Mouse (Mus musculus): ENCODE data around the gene Tnnt2. TPM values are rescaled to one million over a fixed set of nuclear protein-coding genes. Genes with fewer than 3 reads are reported as not detected.

Gene Tnnt2
- polyA plus RNA-seq, 1 experiment from 2014 or later, result 3,947 TPM

GRCm38 (mm10) chr1:135865518-135866194 lies 29.5 kb downstream of the Tnnt2 start:
- H3K9me3 ChIP-seq (replicated peaks; ENCODE audit: control insufficient read depth, low read length), result no peaks in the 10 kb centered on the region
- WGBS (ENCODE audit: insufficient replicate concordance), result 39% methylated on average over 19 of the region's 19 CpGs
- ATAC-seq (replicated peaks; ENCODE audit: insufficient number of reproducible peaks, low FRiP score, low TSS enrichment), result no peak
- no peak overlapping the region for H3K27ac ChIP-seq (ENCODE audit: low read depth, low read length)
- H3K27me3 ChIP-seq (ENCODE audit: control insufficient read depth, insufficient read depth, low read length), result peaks cover 7% of the 10 kb centered on the region
- no peaks in the 10 kb centered on the region for H3K36me3 ChIP-seq (ENCODE audit: control insufficient read depth, insufficient read depth, low read length)
- H3K4me2 ChIP-seq, result no peak overlapping the region
- H3K4me3 ChIP-seq (ENCODE audit: low read depth, low read length), result no peak overlapping the region
- peaks cover 11% of the 10 kb centered on the region for H3K4me1 ChIP-seq (ENCODE audit: control insufficient read depth, insufficient read depth, low read length)
- H3K9ac ChIP-seq (ENCODE audit: low read depth, low read length), result no peak overlapping the region

DNA sequence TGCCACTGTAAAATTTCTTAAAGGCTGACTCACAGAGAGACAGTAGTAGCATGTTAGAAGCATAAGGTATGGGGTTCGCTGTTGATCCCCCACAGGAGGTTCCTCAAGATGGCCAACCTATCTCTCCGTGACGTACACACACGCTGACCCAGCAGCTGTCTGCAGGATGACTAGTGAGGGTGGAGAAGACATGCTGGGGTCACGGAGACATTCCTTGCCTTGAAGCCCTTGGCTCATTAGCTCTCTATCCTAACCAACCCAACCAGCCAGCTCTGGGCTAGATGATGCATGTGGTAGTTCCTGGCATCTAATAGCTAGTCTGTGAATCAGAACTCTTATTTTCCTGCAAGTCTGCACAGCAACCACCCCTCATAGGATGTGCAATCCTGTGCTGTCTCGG lies 32.4 kb downstream of the Tnnt2 start:
- Histone ChIP-seq H3K27ac (ENCODE audit: low read depth, low read length) (no peak overlapping the region), H3K9ac (ENCODE audit: low read depth, low read length) (no peak overlapping the region), H3K4me3 (ENCODE audit: low read depth, low read length) (no peak overlapping the region), H3K9me3 (replicated peaks; ENCODE audit: control insufficient read depth, low read length) (no peaks in the 10 kb centered on the region), H3K4me1 (ENCODE audit: control insufficient read depth, insufficient read depth, low read length) (no peaks in the 10 kb centered on the region), H3K4me2 (no peak overlapping the region), H3K36me3 (ENCODE audit: control insufficient read depth, insufficient read depth, low read length) (no peaks in the 10 kb centered on the region), H3K27me3 (ENCODE audit: control insufficient read depth, insufficient read depth, low read length) (peaks cover 11% of the 10 kb centered on the region)
- 84% methylated on average over 6 of the region's 6 CpGs for WGBS (ENCODE audit: insufficient replicate concordance)
- no peak for ATAC-seq (replicated peaks; ENCODE audit: insufficient number of reproducible peaks, low FRiP score, low TSS enrichment)

GRCm38 (mm10) chr1:135872991-135873390 lies 36.8 kb downstream of the Tnnt2 start:
- H3K4me2 ChIP-seq, result no peak overlapping the region
- WGBS (ENCODE audit: insufficient replicate concordance), result 68% methylated on average over 4 of the region's 4 CpGs
- no peak overlapping the region for H3K4me3 ChIP-seq (ENCODE audit: low read depth, low read length)
- no peak overlapping the region for H3K9ac ChIP-seq (ENCODE audit: low read depth, low read length)
- no peaks in the 10 kb centered on the region for H3K36me3 ChIP-seq (ENCODE audit: control insufficient read depth, insufficient read depth, low read length)
- H3K4me1 ChIP-seq (ENCODE audit: control insufficient read depth, insufficient read depth, low read length), result no peaks in the 10 kb centered on the region
- no peaks in the 10 kb centered on the region for H3K9me3 ChIP-seq (replicated peaks; ENCODE audit: control insufficient read depth, low read length)
- peaks cover 11% of the 10 kb centered on the region for H3K27me3 ChIP-seq (ENCODE audit: control insufficient read depth, insufficient read depth, low read length)
- ATAC-seq (replicated peaks; ENCODE audit: insufficient number of reproducible peaks, low FRiP score, low TSS enrichment), result no peak
- no peak overlapping the region for H3K27ac ChIP-seq (ENCODE audit: low read depth, low read length)

GRCm38 (mm10) chr1:135877248-135877647 lies 41.1 kb downstream of the Tnnt2 start:
- no peak for ATAC-seq (replicated peaks; ENCODE audit: insufficient number of reproducible peaks, low FRiP score, low TSS enrichment)
- Histone ChIP-seq H3K36me3 (ENCODE audit: control insufficient read depth, insufficient read depth, low read length) (no peaks in the 10 kb centered on the region), H3K9ac (ENCODE audit: low read depth, low read length) (no peak overlapping the region), H3K27ac (ENCODE audit: low read depth, low read length) (no peak overlapping the region), H3K9me3 (replicated peaks; ENCODE audit: control insufficient read depth, low read length) (no peaks in the 10 kb centered on the region), H3K27me3 (ENCODE audit: control insufficient read depth, insufficient read depth, low read length) (peaks cover 9% of the 10 kb centered on the region), H3K4me2 (no peak overlapping the region), H3K4me1 (ENCODE audit: control insufficient read depth, insufficient read depth, low read length) (no peaks in the 10 kb centered on the region), H3K4me3 (ENCODE audit: low read depth, low read length) (no peak overlapping the region)
- 72% methylated on average over 2 of the region's 2 CpGs for WGBS (ENCODE audit: insufficient replicate concordance)

GRCm38 (mm10) chr1:135882385-135883109 lies 46.4 kb downstream of the Tnnt2 start:
- H3K9ac ChIP-seq (ENCODE audit: low read depth, low read length), result no peak overlapping the region
- H3K4me3 ChIP-seq (ENCODE audit: low read depth, low read length), result no peak overlapping the region
- ATAC-seq (replicated peaks; ENCODE audit: insufficient number of reproducible peaks, low FRiP score, low TSS enrichment), result no peak
- no peaks in the 10 kb centered on the region for H3K9me3 ChIP-seq (replicated peaks; ENCODE audit: control insufficient read depth, low read length)
- H3K36me3 ChIP-seq (ENCODE audit: control insufficient read depth, insufficient read depth, low read length), result no peaks in the 10 kb centered on the region
- H3K4me2 ChIP-seq, result no peak overlapping the region
- WGBS (ENCODE audit: insufficient replicate concordance), result 62% methylated on average over 10 of the region's 10 CpGs
- no peak overlapping the region for H3K27ac ChIP-seq (ENCODE audit: low read depth, low read length)
- 0 out of 2 replicates have a peak, but pooled peaks cover 2% of the 10 kb centered on the region for H3K27me3 ChIP-seq (ENCODE audit: control insufficient read depth, insufficient read depth, low read length)
- no peaks in the 10 kb centered on the region for H3K4me1 ChIP-seq (ENCODE audit: control insufficient read depth, insufficient read depth, low read length)

GRCm38 (mm10) chr1:135889461-135890185 lies 53.5 kb downstream of the Tnnt2 start:
- Histone ChIP-seq H3K36me3 (ENCODE audit: control insufficient read depth, insufficient read depth, low read length) (no peaks in the 10 kb centered on the region), H3K9ac (ENCODE audit: low read depth, low read length) (no peak overlapping the region), H3K4me3 (ENCODE audit: low read depth, low read length) (no peak overlapping the region), H3K9me3 (replicated peaks; ENCODE audit: control insufficient read depth, low read length) (no peaks in the 10 kb centered on the region), H3K27me3 (ENCODE audit: control insufficient read depth, insufficient read depth, low read length) (peaks cover 6% of the 10 kb centered on the region; the same call in 1 of the 2 replicates), H3K4me2 (no peak overlapping the region), H3K4me1 (ENCODE audit: control insufficient read depth, insufficient read depth, low read length) (no peaks in the 10 kb centered on the region), H3K27ac (ENCODE audit: low read depth, low read length) (no peak overlapping the region)
- WGBS (ENCODE audit: insufficient replicate concordance), result 76% methylated on average over 20 of the region's 20 CpGs
- no peak for ATAC-seq (replicated peaks; ENCODE audit: insufficient number of reproducible peaks, low FRiP score, low TSS enrichment)

DNA sequence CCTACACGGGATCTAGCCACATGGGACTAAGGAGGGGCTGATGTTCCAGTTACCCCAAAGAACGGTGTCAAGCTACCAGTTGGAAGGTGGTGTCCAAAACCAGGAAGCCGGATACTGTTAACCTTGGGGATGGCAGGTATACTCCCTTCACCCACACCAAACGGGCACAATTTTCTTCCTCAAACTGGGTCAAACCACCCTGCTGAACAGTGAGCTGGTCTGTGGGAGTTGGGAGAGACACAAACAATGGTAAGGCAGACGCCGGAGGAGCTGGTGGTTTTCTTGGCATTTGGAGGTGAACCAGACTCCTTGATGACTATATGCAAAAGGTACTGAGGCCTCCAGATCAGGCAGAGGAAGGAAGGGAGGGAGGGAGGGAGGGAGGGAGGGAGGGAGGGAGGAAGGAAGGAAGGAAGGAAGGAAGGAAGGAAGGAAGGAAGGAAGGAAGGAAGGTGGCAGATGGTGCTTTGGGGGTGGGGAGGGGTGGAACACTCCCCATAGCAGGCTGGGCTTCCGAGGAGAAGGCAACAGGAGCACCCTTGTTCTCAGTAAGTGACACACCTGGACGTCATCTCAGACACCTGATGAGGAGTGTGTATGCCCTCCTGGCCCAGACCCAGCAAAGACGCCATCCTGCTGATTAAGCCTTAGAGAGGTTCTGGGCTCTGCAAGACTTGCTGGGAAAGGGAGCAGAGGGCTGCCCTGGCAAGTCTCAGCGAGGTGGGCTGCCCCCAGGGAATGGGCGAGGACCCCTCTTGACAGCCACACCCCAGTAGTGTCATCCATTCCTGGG lies 55.5 kb downstream of the Tnnt2 start:
- Histone ChIP-seq H3K36me3 (ENCODE audit: control insufficient read depth, insufficient read depth, low read length) (no peaks in the 10 kb centered on the region), H3K9me3 (replicated peaks; ENCODE audit: control insufficient read depth, low read length) (no peaks in the 10 kb centered on the region), H3K4me2 (no peak overlapping the region), H3K27ac (ENCODE audit: low read depth, low read length) (no peak overlapping the region), H3K27me3 (ENCODE audit: control insufficient read depth, insufficient read depth, low read length) (peaks cover 4% of the 10 kb centered on the region; the same call in 1 of the 2 replicates), H3K4me3 (ENCODE audit: low read depth, low read length) (no peak overlapping the region), H3K9ac (ENCODE audit: low read depth, low read length) (no peak overlapping the region), H3K4me1 (ENCODE audit: control insufficient read depth, insufficient read depth, low read length) (no peaks in the 10 kb centered on the region)
- ATAC-seq (replicated peaks; ENCODE audit: insufficient number of reproducible peaks, low FRiP score, low TSS enrichment), result no peak
- 64% methylated on average over 11 of the region's 11 CpGs for WGBS (ENCODE audit: insufficient replicate concordance)

- 66% methylated on average over 6 of the region's 6 CpGs for WGBS (ENCODE audit: insufficient replicate concordance)
- Histone ChIP-seq H3K4me3 (ENCODE audit: low read depth, low read length) (no peak overlapping the region), H3K9ac (ENCODE audit: low read depth, low read length) (no peak overlapping the region), H3K27me3 (ENCODE audit: control insufficient read depth, insufficient read depth, low read length) (peaks cover 4% of the 10 kb centered on the region; the same call in 1 of the 2 replicates), H3K36me3 (ENCODE audit: control insufficient read depth, insufficient read depth, low read length) (no peaks in the 10 kb centered on the region), H3K27ac (ENCODE audit: low read depth, low read length) (no peak overlapping the region), H3K4me1 (ENCODE audit: control insufficient read depth, insufficient read depth, low read length) (no peaks in the 10 kb centered on the region), H3K4me2 (no peak overlapping the region), H3K9me3 (replicated peaks; ENCODE audit: control insufficient read depth, low read length) (no peaks in the 10 kb centered on the region)
- ATAC-seq (replicated peaks; ENCODE audit: insufficient number of reproducible peaks, low FRiP score, low TSS enrichment), result no peak
These were observed 56.1 kb downstream of the Tnnt2 start for GRCm38 (mm10) chr1:135892233-135892632.
